Mouse (Mus musculus) layer of hippocampus, adult 9-10 months (tissue): ENCODE results near the gene Atp12a.
A peak's percentile ranks its signal among the peaks of the same experiment; 100 is the strongest.

Experiments
- DNase-seq: peaks from one replicate; pipeline ENCODE4 v3.0.0; 2022; ENCODE audit warnings: low spot score

Gene Atp12a

DNA sequence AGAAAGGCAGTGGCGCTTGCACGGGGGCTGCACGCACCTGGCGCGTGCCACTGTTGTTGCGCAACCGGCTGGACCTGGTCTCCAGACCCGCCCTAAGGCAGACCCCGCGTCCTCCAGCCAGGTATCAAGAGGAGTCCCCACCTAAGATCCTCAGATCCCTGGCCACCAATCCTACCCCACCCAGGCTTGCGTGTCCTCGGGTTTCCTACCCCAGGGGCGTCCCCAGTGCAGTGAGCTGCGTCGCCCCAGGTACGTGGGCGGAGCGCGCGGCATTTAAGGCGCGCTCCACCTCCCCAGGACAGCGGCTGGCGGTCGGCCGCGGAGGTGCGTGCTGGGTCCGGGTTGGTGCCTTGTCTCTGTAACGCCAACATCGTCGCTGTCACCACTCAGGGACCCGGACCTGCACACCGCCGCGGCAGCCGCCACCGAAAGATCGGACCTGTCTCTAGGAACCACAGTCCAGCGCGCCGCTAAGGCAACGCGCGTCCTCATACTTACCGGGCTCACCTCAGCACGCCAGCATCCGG, at the start of gene Atp12a:
Gene Atp12a (plus strand): TSS at position 358 of the 527 bp plus-strand sequence.
- no peak for DNase-seq

DNA sequence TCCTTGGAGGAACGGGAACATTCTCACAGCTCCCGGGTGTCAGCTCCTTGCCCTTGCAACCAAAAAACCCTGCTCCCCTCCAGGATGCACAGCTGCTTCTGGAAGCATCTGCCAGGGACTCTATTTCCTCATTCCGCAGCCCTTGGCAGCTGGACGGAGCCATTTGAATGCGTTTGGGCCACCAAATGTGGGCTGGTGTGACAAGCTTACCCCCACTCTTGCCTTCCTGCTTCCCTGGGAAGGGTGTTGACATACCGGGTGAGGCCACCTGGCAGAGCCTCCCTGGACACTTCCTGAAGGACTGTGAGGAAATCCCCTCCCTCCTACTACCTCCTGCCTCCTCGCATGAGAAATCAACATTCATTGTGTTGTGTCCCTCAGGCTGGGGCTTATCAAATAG, 49.3 kb upstream of the Atp12a start:
- DNase-seq = no peak

DNA sequence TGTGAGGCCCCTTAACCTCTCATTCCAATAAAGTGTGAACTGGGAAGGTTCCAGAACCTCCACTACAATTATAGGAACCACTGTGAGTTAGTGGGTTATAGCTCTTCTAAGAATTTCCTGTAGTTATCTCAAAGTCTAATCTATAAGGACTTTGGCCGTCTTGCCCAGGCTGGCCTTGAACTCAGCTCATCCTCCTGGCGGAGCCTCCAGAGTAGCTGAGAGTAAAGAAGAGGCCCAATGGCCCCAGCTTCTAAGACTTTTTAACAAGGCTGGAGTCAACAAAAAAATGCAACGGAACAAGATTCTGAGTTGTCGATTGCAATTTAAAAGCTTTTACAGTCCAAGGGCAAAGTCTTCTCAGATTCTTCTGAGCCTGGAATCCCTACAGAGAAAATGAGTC, 48.5 kb upstream of the Atp12a start:
- no peak for DNase-seq

DNA sequence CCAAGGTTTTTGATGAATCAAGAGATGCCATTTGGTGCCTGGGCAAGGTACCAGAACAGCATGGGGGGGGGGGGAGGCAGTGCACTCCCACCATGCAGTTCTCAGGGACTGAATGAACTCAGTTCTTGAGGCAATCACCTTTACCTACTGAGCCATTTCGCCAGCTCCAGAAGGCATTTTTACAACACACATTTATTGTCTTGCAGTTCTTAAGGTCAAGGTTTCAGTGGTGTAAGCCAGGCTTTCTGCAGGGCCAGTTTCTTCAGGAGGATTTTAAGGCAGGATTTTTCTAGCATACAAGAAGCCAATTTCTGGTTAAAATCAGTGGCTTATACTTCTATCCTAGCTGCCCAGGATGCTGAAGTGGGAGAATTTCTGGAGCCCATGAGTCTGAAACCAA, 41.9 kb upstream of the Atp12a start:
- no peak for DNase-seq

DNA sequence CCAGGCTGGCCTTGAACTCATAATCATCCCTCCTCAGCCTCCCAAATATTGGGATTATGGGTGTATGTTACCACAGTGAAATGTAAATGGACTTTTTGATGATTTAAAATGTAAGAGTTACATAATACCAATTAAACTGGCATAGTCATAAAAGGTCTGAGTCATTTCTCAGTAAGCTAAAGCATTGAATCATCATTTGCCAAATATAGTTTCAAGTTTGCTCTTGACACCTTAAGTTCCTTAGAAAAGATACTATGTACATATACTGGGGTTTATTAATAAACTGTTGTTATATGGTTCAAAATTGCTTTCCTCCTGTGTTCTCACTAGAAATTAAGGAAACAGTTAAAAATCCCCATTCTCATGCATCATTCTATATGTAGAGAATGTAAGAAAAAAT, 39.8 kb upstream of the Atp12a start:
- DNase-seq = no peak

DNA sequence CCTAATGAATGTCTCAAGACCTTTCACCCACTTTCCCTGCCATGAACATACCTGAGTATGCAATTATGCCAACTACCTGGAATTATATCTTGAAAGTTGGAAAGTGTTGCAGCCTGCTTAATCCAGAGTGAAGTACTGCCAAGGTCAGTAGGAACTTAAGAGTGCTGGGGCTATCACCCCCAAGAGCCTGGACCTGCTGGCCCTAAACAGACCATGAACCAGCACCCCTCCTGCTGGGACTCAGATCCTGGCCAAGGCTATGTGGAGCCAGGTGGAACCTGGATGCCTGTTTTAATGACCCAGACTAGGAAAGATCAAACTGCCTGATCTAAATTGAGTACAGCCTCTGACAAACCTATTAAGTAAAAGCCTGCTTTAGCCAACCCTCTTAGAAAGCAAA, 31.2 kb upstream of the Atp12a start:
- DNase-seq = no peak

DNA sequence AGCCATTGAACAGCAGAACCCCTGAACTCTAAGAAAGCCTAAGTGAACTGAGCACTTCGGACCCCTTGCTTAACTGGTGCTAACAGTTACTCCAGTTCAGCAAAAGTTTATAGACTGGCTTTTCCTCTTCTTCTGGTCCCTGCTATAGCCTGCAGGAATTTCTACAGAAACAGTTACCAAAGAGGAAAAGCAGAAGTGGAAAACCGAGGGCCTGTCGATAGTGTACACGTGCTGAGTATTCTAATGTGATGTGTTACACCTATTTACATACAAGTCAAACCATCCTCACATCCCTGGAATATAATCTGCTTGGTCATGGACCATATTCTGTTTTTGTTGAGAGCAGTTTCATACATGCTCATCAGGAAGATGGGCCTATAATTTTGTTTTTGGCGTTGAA, 30.4 kb upstream of the Atp12a start:
- no peak for DNase-seq

DNA sequence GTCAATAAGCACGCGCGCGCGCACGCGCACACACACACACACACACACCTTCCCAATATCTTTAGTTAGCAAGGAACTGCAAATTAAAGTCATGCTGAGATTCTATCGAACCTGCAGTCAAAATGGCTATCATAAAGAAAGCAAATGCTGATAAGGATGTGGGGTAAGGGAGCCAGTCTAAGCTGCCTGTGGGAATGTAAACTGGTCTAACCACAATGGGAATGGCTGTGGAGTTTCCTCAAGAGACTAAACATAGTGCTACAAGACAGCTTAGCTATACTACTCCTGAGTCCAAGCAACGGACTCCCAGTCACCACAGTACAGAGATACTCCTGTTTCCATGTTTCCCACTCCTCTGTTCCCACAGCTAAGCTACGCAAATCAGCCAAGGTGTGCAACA, 28.8 kb upstream of the Atp12a start:
- no peak for DNase-seq

DNA sequence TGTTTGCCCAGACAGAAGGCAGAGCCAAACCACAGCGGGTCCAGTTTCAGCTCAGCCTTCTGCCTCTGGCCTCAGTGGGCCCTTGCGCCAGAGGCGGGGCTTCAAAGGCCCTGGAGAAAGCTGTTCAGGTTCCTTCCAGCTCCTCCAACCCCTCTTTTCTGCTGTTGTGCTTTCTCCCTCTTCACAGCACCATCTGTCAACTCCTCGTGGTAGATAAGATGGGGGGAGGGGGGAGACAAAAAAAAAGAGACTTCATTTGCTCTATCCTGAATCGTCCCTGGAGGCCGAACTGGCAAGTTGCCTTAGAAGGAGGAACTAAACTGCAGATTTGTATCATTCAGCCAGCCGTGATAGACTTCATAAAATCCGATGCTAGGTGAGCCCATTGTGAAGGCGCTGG, 27.8 kb upstream of the Atp12a start:
- DNase-seq = no peak

DNA sequence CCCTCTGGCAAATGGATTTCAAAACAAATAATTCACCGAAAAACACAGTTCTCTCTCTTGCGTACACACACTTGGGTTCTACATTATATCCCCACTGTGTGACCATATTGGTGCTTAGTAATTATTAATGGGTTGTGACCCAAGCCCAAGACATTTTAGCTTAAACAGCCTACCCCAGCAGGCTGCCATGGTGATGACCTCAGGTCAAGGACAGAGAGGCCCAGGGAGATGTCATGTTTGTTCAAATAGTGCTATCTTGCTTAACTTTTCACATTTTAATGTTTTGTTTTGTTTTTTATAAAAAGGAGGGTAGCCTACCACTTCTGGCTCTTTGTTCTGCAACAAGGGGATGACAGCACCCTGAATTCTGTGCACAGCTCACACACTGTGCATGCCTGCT, 27.2 kb upstream of the Atp12a start:
- DNase-seq = no peak

DNA sequence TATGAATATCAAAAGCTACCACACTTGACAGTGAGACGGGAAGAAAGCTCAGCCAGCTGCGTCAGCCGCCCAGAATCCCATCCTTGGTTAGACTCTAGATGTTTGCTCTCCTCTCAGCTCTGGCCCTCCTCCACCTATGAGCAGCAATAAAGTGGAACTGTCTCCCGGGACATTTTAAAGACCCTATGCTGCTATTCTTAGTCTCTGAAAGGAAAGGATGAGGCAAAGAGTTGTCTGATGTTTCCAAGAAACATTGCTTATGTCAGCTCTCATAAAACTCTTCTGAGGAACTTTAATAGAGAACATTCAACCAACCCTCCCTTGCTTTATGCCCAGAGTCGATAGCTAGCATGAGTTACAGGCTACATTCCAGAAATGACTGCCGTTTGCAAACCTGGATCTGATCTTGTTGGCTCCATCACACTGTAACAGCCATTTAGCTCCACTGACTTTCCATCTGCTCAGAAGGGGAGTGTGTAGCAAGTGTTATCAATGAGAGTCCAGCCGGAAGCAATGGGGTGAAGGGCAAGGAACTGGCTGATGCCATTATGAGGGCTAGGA, 25.9 kb upstream of the Atp12a start:
- DNase-seq = no peak

DNA sequence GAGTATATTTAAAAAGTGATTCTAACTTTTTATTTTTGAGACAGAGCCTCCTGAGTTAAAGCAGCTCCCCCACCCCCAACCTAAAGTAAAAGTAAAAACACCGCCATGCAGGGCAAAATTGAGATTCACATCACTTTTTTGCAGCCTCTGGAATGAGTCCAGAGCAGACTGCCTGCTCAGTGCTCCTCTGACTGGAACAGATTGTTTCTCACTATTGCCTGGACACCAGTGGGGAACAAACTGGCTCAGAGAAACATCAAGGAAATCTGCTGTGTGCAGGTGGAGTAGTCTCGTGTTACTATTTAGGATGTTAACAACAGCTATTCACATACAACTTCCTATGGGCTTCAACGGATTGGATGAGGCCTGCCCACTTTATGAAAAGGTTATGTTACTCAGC, 16.2 kb upstream of the Atp12a start:
- no peak for DNase-seq

DNA sequence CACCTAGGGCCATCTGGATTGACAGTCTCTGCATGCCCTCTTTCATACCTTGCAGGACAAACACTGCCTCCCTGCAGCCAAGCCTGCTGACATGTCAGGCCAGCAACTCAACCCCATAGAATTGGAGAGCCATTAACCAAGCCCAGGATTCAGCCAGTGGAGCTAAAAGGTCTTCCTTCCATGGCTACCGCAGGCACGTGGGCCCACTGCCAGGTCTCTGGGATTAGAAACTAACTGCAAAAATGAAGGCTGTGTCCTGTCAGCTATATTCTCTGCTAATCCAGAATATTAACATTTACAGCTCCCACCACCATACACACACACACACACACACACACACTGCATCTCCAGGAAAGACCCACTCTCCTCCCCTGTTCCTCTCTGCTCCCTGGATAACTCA, 15.3 kb upstream of the Atp12a start:
- DNase-seq = no peak

DNA sequence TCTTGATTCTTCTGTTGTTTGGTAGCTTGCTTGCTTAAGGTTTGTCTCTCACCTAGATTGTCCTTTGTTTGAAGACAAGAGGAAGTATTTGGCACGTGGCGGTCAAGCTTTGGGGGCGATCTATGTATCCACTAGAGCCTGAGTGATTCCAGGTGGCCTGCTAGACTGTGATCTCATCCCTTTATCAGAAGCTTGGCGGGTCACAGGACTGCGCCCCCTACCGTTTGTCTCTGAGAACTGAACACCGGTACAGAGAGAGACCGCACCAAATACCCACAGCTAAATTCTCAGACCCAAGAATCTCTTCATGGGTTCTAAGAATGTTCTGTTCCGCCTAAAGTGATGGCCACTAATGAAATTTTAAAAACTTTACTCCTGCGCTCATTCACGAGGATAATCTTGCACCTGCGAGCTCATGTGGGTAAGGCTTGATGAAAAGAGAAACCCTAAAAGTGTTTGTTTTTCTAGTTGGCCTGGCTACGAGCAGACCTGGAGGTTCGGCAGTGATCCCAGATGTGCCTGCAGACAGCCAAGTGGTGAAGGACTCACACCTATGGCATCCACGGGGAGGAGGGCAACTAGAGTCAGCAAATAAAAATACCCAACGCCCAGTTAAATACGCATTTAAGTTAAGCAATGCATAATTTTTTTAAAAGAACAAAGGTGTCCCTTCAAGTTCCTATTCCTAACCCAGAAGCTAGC, 12.8 kb upstream of the Atp12a start:
- DNase-seq = no peak

DNA sequence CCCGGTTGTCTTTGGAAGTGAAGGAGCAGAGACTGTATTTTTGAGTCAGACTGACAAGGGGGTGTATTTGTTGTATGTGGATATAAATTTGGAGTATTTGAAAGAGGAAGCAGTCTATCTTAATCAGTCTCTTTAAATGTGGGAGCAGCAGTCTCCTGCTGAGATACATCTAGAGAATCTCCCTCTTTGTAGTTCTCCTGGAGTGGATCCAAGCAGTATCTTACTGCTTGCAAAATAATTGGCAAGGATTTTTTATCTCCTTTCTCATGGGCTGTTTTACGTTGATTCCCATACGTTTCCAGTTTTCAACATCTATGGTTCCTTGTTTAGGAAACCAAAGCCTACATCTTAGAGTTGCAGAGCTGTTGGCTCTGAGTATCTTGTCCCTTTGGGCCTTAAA, 10.1 kb upstream of the Atp12a start:
- no peak for DNase-seq

DNA sequence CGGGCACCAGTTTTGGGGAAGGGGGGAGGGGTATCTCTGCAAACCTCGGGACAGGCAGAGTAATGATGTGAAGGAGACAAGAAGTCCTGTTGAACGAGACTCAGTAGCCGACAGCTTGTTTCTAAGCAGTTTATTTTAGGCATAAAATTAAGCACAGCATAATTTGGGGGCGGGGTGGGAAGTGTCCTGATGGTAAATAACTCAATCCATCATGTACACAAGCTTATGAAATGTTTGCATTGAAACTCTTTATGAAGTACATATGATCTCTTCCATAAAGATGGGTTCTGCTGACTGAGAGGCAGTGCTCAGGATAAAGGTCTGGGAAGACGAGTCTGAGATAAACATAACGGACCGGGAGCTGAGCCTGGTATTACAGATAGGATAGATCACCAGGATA, 9.5 kb upstream of the Atp12a start:
- no peak for DNase-seq

DNA sequence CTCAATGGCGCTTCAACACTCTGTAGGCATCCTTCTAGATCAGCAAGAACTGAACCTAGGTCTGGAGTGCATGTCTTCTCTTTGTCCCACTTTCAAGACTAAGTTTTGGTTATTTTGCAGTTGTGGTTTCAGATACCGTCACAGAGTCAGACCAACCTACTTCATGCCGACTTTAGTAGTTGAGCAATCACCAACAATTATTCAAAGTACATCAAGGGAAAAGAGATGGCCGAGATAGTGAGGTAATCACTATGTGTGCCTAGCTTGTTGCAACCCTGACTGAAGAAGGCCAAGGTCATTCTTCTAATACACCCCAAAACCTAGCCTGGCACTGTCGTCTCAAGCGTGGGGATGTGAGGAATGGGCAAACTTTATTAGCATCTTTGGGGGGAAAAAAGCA, 8.7 kb upstream of the Atp12a start:
- DNase-seq = no peak

DNA sequence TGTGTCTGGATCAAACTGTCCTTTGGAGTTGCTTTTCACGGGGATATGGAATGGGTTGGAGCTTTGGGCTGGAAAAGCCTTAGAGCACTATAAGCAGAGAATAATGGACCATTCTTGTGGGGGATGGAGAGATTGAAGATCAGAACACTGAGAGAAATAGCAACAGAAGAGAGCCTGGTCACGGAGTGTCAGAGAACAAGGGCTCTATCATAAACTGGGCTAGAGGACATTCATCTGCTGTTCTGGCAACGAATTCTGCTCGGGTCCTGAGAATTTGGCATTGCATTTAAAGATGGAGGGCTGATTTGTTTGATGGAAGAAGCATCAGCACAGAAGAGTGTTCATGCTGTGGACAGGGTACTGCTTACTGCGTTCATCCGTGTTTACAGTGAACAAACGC, 6.4 kb upstream of the Atp12a start:
- no peak for DNase-seq

DNA sequence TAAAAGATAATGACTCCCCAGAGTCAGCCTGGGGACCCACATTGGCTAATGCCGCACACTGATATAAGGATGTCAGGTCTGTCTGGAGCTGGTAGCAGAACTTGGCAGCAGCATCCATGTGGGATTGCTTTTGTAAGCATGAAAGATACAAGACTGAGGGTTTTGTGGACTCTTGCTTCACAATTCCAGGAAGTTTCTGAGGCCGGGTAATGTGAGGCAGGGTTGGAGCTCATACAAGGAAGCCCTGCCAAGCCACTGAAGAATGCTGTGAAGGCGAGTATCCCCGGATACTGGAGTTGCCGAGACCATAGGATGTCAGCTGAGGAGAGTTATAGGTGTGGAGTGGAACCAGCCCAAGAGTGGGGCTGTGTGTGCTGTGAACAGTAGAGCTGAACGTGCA, 5.7 kb upstream of the Atp12a start:
- no peak for DNase-seq

DNA sequence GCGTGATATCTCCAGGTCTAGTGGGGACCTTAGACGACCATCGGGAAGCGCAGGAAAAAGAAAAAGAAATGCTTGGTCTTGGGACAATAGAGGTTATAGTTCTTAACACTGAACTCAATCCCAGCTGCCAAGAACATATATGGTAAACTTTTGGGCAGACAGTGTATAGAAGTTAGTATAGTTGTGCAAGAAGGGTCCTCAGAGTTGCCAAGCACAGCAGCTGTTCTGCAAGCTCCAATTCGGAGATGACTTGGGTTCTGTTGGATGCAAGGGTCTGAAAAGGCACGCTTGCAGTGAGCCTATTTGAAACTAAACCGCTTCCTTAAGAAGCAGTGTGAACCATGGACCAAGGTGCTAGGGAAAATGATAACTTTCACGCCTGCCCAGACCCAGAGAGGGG, 424 bp downstream of the Atp12a start:
- no peak for DNase-seq

DNA sequence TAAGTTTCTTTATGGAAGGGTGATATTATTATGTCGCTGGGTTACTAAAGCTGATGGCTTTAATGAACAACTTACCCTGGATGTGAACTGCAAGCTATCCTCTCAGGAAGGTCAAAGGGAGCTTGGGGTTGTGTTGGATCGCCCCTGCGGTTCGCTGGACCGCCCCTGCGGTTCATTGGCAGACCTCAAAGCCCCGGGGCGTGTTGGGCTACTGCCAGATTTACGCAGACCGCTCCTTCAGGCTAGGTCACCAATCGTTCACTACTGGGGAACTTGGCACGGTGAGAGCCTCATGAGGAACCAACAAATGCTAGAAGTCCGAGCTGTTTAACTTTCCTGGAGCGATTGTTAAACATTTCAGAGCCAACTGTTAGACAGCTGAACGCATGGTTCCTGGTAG, 1.8 kb downstream of the Atp12a start:
- no peak for DNase-seq

DNA sequence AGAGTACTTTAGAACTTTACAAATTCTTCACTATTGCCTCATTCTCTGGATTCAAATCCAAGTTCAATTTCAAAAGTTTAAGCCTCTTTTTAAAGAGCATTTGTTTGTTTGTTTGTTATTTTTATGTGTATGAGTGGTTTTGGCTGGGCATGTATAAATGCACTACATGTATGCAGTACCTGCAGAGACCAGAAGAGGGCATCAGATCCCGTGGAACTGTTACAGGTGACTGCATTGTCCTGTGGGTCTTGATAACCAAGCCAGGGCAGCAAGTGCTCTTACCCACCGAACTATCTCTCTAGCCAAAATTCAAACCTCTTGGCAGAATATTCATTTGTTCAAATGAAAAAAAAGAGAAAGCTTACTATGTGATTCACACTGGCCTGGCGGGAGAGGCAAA, 4.0 kb downstream of the Atp12a start:
- no peak for DNase-seq

DNA sequence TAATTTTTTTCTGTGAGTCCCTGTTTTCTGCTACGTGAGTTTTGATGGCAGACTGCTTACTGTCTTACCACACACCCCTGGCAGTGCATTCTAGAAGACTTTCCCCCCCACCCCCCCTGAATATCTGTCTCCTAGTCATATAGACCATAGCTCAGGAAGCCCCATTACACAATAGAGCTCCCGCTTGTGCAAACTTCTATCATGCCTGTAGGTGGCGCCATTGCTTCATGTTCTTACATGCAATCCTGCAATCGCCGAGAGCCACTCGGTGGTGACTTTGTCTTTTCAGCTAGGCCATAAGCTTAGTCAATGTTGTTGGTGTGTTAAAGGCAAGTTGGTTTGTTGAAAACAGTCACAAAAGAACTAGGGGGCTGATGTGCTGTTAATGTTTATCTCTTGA, 10.9 kb downstream of the Atp12a start:
- peak; percentile 75 for DNase-seq

DNA sequence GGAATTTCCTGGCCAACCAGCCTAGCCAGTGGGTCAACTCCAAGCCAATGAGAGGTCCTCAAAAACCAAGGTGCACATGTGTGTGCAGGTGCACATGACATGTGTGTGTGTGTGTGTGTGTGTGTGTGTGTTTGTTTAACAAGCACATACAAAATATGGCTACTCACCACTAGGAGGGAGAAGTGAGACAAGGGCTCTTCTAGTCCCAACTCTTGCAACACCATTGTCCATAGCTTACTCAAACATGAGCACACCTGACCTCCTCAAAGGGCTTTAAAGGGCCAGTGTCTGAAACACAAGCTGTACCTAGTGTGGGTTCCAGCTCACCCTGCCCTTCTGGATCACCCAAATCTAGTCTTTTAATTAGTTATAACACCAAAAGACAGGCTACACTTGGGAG, 12.9 kb downstream of the Atp12a start:
- DNase-seq = no peak
